Mouse (Mus musculus) neural tube, embryonic 10.5 days (tissue): Measurements from ENCODE around the gene Tpst2.

ENCODE experiments used
- DNase-seq: peaks from one replicate; pipeline ENCODE4 v3.0.0-alpha.2; 2017; ENCODE audit warnings: low spot score; ENCODE audit errors: extremely low spot score

Gene Tpst2

GRCm38 (mm10) chr5:112254282-112254806 is 22.1 kb upstream of the Tpst2 start:
- DNase-seq, result no peak

DNA sequence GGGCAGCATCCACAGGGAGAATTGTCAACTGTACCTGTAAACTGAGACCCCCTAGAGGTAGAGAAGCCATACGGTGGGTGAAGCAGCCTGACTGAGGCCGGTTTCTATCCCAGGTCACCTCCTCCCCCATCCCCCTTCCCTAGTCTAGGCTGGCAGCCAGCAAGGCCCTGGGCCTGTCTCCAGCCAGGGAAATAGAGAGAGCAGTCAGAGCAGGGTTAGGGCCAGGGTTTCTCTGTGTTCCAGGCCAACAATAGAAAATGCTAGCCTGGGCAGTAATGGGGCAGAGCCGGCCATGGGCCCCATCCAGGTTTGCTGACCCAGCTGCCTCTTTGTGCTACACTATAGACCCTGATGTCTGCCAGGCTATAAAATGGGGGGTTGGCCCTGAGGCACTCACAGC is 21.1 kb upstream of the Tpst2 start, which contains the start of gene Crybb1:
Gene Crybb1 (plus strand): TSS at position 390 of the 400 bp plus-strand sequence.
- no peak for DNase-seq

DNA sequence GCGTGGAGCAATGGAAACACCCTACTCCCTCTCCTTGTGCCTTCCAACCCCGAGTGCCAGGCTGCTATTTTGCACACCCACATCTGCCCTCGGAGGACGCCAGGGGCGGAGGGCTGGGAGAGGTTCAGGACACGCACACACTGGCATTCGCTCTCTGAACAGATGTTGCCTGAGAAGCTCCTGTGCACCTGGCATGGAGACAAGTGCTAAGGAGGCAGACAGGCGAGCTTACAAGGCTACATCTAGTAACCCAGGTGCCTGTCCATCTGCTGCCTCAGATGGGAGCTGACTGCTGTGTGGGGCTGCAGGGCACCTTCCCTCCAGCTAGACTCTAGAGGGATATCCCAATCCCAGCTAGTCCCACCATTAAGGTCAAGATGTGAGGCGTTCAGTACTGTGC is 20.0 kb upstream of the Tpst2 start:
- DNase-seq, result no peak

DNA sequence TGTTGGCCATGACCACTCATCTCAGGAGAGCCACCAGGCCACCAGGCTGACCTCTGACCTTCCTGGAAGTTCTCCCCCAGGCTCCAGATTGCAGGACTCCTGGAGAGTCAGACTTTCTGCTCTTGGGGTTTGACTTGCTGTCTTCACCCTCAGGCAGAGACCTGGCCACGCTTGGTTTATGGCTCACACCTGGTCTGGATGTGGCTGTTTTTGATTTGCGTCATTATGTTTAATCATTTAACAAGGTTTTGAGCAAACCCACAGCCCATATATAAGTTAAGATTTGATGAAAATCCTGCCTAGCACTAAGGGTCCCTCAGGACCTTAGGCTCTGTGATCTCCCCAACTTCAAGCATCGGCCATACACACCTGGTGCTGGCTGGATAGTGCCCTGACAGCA is 18.6 kb upstream of the Tpst2 start:
- no peak for DNase-seq

DNA sequence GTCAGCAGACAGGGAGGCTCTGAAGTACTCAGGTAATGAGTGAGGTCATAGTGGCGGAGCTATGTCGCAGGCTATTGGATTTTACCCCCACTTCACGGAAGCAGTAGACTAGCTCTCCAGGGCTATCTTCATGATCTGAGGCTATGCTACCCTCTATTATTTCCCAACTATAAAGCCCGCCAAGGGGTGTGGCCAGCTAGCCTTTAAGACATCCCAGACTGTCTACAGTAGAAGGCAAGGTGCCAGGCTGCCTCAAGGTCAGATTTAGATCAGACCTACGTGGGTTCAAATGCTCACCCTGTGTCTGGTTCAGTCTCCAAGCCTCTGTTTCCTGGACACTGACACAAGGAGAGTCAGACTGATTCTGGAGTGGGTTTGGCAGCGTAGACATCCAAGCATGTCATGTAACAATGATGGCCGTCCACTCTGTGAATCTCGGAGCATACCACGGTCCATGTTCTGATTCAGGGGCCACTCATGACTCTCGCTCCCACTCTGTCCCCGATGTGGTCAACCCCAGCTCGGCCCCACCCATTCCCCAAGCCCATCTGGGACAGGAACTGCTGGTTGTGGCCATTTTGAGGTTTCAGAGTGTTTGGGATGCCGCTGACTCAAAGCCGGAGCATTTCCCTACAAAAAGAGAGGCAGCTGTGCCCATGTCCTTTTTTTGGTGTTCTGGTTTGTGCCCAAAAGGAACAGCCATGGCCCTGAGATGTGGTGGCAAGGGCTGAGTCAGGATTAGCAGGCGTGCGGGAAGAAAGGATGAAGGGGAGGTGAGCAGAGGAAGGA is 16.4 kb upstream of the Tpst2 start:
- no peak for DNase-seq

DNA sequence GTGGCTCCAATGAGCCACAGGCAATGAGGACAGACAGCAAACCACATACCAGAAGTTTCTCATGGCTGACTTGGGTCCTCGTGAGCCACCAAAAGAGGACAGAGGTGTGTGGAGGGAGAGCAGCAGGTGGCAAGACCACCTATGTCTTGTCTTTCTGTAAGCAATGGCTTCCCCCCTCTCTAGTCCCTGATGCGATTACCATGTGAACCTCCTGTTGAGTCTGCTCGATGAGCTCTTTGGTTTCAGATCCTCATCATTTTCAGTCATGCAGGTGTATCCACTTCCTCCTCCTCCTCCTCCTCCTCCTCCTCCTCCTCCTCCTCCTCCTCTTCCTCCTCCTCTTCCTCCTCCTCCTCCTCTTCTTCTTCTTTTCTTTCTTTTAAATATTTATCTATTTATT is 15.7 kb upstream of the Tpst2 start:
- no peak for DNase-seq

GRCm38 (mm10) chr5:112264099-112264498 is 12.4 kb upstream of the Tpst2 start:
- no peak for DNase-seq

DNA sequence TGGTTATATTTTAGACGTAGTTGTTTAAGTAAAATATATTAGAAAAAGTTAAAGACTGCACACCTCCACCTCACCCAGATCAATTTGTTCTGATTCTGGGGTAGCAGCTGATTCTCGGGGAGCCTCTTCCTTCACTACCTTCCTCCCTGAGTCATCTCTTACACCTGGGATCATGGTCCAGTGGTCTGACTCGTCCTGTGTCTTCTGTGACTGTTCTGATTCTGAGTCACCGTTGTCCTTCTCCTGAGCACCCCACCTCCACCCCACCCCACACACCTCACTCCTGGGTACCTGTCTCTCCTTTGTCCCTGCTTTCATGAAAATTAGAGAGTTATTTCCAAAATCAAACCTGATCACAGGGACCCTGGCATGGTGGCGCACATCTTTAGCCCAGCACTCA is 11.4 kb upstream of the Tpst2 start:
- DNase-seq, result no peak

DNA sequence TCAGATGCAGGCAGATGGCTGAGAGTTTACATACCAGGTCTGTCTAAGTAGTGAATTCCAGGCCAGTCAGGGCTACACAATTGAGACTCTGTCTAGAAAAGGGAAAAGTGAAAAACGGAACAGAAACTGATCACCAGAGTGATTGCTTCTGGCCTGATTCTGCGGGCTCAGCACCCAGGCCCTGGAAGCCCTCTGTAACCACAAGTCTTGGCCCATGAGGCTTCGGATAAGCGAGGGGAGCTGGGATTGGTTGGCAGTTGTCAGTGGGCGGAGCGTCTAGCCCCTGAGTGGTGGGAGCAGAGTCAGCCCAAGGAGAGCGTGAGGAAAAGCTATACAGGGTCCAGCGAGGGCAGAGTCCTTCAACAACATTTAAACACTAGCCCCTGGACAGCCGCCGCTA is 11.0 kb upstream of the Tpst2 start:
- peak; percentile 47 for DNase-seq

GRCm38 (mm10) chr5:112266011-112266777 is 10.3 kb upstream of the Tpst2 start:
- DNase-seq, result no peak

GRCm38 (mm10) chr5:112270764-112271541 is 5.5 kb upstream of the Tpst2 start:
- no peak for DNase-seq

- no peak for DNase-seq
Observed at GRCm38 (mm10) chr5:112272934-112273333, 3.6 kb upstream of the Tpst2 start.

DNA sequence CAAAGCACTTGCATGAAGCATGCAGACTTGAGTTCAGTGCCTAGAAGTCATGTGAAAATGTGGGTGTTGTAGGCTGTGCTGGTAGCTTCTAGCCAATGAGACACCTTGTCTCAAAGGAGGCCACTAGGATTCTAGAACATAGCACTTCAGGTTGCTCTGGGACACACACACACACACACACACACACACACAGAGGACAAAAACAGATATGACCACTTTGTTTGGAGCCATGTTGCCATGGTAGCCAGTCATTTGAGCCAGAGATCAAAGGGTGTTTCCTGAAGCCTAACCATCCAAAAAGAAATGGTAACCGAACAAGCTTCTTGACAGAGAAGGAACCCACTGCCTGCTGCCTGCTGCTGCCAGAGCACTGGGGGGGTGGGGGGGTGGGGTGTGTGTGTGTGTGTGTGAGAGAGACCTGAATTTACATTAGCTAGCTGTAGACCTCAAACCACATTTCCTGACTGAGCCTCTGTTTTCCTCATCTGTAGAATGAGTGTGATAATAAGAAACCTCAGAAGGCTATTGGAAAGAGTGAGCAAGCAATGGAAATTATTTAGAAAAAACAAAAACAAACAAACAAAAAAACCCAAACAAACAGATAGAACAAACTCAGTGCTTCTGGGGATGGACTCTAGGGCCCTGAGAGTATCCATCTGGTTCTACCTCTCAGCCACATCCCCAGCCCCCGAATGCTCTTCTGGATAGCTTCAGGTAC is 2.6 kb upstream of the Tpst2 start:
- DNase-seq, result no peak

GRCm38 (mm10) chr5:112275021-112275804 is 1.3 kb upstream of the Tpst2 start:
- no peak for DNase-seq

GRCm38 (mm10) chr5:112276907-112277348 is 437 bp downstream of the Tpst2 start:
- no peak for DNase-seq

GRCm38 (mm10) chr5:112277906-112278470 is 1.5 kb downstream of the Tpst2 start:
- no peak for DNase-seq

- no peak for DNase-seq
Observed at GRCm38 (mm10) chr5:112279181-112280021, 2.9 kb downstream of the Tpst2 start.

DNA sequence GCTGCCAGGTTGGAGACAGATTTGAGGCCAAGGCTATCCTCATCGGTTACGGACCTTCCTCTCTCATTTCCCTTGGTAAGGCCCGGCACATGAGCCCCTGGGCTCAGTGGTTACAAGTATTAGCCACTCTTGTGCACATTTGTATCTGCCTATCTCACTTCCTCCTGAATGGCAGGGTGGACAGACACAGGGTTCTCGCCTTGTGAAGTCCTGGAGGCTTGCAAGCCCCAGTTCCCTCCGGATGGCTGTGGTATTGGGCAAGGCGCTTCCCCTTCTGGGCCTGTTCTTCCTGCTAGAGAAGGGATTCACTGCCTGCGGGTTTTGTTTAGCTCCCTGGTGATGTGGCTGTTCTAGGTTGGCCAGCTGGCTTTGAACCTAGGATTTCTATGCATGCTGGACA is 3.7 kb downstream of the Tpst2 start:
- no peak for DNase-seq
